Mouse (Mus musculus) MEL (cell line): ENCODE data around the gene Zfp36l1.

ENCODE experiments used
- EP300 ChIP-seq, 2 experiments: IDR thresholded peaks; 2 replicates each; pipeline ENCODE4 v1.6.1; 2011; ENCODE audit warnings: improper control_type of control experiment in 2 of 2, low read length in 2 of 2, low read depth in 1 of 2, mild to moderate bottlenecking in 1 of 2
- POLR2A ChIP-seq, 2 experiments: IDR thresholded peaks; 2 replicates each; pipeline ENCODE4 v1.6.1; 2011 to 2012; ENCODE audit warnings: low read length in 2 of 2, mild to moderate bottlenecking in 2 of 2, control low read depth in 1 of 2, improper control_type of control experiment in 1 of 2, low read depth in 1 of 2, moderate library complexity in 1 of 2; ENCODE audit not compliant: control insufficient read depth in 1 of 2, insufficient read depth in 1 of 2, poor library complexity in 1 of 2

- TF ChIP-seq POLR2A (IDR thresholded peaks at IDR 0.05; ENCODE audit: control insufficient read depth in 1 of 2, insufficient read depth in 1 of 2, low read depth in 1 of 2, low read length in 2 of 2, poor library complexity in 1 of 2): no peak
- TF ChIP-seq EP300 (IDR thresholded peaks at IDR 0.05; ENCODE audit: low read depth in 1 of 2, low read length in 2 of 2): no peak
These were observed 22.3 kb downstream of the Zfp36l1 start for GRCm38 (mm10) chr12:80090529-80090928.
